Mouse (Mus musculus) common myeloid progenitor, adult 5-6 weeks (primary cell): Measurements from ENCODE around the gene Ctnna2. TPM values are rescaled to one million over a fixed set of nuclear protein-coding genes. Genes with fewer than 3 reads are reported as not detected.

ENCODE experiments used
- ATAC-seq: replicated peaks from 2 replicates; pipeline ENCODE4 v1.8.0; 2016; ENCODE audit warnings: low read depth, mild to moderate bottlenecking, moderate TSS enrichment, inconsistent platforms; ENCODE audit not compliant: poor library complexity, severe bottlenecking
- total RNA-seq: library from RNA; stranded (forward); fragments of 200-1000, 187-1606 nt; gene quantifications from 2 replicates; pipeline ENCODE4 v1.2.3, GENCODE M21; 2017

Gene Ctnna2
- total RNA-seq, 1 experiment from 2014 or later, result not detected

DNA sequence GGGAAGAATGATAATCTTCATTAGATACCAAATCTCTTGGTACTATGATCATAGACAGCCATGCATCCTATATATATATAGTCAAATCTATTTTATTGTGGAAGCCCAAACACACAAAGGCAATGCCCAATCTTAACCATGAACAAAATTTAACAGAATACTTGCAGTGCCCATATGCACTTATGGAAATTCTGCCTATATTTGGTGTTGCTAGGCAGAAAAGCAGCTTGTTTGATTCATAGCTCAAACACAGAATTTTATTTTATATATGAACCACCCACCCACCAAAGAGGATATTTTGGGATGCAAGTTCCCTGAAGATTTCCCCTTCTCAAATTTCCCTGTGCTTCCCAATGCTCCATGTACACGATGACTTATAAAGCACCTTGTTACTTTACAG, 655.2 kb downstream of the Ctnna2 start:
- ATAC-seq, result no peak

DNA sequence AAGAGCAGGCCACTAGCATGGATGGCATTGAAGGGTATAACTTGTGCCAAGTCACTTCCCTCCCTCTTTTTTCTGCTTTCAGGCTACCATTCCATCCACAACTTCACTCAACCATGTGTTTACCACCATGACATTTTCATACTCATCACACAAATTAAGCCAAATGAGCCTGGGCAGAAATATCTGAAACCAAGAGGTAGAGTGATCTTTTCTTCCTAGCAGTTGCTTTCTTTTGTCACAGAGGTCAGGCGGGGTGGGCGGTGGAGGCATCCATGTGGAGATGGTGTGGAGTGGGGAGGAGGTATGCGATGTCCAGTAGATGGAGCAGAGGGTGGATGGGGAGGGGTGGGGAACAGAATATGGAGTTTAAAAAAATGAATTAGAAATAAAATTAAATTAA, 672.7 kb downstream of the Ctnna2 start:
- ATAC-seq, result no peak

DNA sequence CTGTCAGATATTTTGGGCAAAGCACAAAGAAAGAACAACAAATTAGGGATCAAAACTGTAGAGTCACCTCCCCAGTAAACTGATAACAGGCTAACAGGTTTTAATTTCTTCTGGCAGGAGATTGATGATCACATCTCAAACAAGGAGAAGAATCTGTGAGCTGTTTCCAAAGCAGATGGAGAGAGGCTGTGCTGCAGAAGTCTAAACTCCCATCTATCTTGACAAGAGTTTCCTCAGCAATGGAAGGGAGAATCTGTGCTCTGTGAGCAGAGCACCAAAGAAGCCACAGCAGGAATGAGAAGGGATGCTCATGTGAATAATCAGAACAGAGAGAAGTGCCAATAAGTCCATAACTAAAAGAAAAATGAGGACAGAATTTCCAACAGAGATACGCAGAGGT, 678.2 kb downstream of the Ctnna2 start:
- no peak for ATAC-seq

DNA sequence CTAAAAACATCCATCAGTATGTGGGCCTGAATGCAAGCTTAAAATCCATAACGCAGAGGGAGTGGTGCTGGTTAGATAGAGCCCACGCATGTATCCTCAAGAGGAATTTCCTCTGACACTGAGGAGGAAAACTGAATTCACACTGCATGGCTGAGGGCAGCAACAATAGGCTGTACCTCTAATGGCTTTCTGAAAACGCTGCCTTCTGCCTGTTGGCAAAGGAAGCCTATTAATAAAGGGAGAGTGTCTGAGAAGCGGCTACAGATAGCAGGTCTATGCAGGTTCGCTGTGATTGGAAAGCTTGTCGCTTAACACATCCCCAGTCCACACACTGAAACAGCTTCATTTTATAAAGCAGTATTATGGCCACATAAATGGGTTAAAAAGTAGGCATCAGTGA, 688.1 kb downstream of the Ctnna2 start:
- ATAC-seq, result no peak

DNA sequence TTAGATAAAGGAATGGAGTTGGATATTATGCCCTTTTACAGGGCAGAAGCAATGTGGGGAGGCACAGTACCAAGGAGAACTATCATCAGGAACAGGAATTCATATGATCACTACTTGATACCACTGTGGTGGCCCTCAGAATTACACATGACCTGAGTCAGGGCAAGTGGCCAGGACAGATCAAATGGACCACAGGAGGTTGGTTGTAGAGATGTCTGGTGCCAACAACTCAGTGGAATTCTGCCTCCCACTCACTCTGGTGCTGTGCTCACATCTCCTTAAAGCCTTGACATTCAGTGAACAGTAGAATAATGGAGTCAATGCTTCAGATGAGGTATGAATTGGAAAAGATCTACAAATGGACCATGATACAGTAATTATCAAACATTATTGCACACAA, 691.1 kb downstream of the Ctnna2 start:
- ATAC-seq, result no peak

DNA sequence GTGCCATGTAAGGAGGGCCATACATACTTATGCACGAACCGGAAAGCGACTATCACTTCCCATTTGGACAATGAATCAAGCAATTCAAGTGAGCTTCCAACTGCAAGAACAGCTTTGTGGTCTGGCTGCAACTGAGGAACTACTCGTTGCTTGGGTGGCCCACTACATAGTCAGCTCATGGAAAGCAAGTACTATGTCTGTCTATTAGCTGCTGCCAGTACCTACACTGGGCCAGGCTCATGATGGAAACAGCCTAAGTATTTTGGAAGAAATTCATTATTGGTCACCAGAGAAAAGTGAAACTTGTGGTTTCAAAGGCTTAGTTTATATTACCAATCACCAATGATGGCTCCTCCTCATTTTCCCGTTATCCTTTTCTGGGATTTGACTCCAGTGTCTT, 693.2 kb downstream of the Ctnna2 start:
- no peak for ATAC-seq

DNA sequence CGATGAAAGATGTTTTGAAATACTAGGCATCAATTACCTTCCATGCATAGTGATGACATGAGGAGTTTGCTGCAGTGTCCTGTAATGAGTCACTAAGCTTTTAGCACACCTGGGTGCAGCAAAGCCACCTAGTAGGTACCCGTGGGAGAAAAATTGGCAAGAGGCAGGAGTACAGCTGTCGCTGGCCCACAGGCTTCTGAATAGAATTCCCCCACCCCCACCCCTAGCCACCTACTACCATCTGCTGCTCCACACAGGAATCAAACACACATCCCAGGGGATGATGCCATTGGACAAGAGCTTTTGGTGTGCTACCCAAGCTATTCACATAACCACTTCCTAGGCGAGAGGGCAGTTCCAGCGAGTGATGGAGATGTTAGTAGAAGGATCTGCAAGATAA, 700.7 kb downstream of the Ctnna2 start:
- ATAC-seq, result no peak

DNA sequence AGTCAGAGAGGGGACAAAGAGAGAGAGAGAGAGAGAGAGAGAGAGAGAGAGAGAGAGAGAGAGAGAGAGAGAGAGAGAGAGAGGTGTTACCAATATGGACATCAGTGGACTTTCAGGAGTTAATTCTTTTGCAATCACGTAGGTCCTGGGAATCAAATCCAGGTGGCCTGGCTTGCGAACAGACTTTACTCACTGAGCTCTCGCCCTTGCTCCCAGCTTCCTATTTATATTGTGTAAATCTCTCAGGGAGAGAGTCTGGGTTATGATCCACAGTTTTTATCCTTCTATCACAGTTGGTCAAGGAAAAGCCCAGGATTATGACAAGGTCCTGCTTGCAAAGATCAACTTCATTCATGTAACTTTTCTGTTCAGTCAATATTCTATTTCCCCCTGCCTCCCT, 714.3 kb downstream of the Ctnna2 start:
- ATAC-seq, result no peak

DNA sequence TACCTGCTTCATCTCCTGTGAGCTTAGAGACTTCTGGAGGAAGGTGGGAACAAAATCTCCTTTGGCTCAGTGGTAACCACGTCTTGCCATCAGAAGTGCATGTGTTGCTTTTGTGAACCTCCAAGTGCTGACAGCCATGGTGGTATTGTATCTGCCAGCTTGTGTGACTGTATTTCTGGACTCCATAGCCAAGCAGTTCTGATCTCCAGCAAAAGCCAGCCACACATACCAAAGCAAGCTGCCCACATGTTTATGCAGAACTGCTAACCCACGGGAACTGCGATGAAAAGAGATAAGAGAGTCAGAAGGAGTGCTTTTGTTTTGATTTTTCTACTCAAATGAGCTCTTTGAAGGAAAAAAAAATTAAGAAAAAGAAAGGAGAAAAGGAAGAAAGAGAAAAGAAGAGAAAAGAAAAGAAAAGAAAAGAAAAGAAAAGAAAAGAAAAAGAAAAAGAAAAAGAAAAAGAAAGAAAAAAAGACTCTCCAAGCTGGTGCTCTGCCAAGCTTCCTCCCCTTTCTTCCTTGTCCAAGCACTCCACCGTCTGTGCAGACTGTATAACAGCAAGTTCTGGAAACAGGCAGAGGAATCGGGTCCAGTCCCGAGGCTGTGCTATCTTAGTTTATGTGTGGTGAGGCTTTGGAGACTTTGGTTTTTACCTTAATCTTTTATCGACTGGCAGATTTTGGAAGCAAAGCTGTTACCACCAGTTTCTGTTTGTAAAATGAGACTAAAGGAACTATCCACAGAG, 722.0 kb downstream of the Ctnna2 start:
- no peak for ATAC-seq

DNA sequence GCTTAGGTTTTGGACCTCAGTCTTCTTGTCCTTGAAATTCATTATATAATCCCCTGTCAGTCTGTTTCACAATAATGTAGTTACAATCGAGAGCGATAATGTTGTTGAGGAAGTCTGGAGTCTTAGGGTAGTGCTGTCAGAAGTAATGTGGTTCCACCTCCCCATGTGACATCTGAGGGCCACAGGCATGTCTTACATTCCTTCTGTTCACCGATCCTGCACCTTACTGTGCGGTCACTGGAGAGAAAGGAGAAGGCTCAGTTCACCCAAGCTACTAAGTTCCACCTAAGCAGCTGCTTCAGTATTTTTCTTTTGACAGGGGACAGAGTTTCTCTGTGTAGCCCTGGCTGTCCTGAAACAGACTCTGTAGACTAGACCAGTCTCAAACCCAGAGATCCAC, 723.2 kb downstream of the Ctnna2 start:
- no peak for ATAC-seq

DNA sequence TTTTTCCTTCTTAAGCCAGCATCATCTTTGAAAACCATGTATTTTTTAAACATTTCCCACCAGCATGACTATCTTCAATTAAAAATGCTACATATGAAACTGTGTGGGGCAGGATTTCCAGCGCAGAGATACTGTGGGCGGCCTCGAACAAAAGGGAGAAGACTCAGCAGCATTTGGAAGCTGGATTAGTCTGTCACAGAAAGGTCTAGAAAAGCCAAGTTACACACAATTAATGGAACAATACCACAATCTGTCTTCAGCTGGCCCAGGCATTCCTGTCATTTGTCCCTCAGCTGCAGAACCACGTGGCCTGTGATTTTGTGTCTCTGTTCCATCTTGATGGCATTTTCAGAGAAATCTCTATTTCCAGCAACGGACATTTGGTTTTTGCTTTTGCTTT, 726.0 kb downstream of the Ctnna2 start:
- ATAC-seq, result no peak

DNA sequence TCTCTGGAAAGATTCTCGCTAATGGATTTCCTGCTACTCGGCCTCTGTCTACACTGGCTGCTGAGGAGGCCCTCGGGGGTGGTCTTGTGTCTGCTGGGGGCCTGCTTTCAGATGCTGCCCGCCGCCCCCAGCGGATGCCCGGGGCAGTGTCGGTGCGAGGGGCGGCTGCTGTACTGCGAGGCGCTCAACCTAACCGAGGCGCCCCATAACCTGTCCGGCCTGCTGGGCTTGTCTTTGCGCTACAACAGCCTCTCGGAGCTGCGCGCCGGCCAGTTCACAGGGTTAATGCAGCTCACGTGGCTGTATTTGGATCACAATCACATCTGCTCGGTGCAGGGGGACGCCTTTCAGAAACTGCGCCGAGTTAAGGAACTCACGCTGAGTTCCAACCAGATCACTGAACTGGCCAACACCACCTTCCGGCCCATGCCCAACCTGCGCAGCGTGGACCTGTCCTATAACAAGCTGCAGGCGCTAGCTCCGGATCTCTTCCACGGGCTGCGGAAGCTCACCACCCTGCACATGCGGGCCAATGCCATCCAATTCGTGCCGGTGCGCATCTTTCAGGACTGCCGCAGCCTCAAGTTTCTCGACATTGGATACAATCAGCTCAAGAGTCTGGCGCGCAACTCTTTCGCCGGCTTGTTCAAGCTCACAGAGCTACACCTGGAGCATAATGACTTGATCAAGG, 735.8 kb downstream of the Ctnna2 start:
- ATAC-seq, result peak; percentile 47; the same call in 1 of the 2 replicates

DNA sequence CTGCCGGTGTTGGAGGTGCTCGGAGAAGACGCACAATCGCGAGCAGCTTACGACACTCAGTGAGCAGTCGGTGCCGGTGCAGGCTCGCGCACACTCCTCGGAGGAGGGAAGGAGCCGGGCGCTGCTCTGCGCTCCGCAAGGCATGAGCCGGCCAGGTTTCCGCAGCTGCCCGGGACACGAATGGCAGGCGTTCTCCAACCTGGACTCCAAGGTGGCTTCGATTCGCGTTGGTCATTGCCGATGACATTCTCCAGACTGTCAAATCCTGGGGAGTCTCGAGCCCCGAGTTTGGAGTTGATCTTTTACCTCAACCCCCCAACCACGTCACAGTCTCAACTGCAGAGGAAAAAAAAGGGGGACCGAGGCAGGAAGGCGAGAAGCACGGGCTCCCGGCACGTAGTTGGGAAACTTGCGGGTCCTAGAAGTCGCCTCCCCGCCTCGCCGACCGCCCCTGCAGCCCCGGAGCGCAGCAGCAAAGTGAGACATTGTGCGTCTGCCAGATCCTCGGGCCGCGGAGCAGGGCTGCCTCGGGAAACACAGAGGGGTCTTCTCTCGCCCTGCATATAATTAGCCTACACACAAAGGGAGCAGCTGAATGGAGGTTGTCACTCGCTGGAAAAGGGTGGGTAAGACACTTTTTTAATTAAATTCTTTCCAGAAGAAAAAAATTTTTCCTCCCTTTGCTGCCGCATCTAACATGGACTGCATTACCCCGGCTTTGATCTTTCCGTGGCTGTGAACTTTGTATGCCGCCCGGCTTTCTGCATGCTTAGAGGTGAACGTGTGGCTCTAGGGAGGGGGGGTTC, 736.7 kb downstream of the Ctnna2 start, which contains the start of gene Lrrtm1:
Lrrtm1 (plus strand) TSS at position 89 of the 806 bp plus-strand sequence.
- no peak for ATAC-seq

DNA sequence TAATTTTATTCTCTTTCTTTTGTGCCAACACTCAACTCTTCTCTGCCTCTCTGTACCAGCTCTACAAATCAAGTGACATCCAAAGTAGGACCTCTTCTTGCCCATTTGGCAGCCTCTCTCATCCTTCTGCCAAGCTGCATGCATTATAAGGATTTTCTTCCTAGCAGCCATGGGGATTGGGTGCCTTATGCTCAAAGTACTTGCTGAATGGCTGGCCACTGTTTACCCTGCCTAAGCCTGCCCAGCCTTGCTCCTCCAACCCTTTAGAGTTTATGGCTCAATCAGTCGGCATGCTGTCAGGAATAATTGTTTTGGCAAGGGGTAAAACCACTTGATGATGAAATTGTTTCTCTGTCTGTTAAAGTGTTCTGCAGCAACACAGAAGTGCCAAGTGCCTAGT, 739.1 kb downstream of the Ctnna2 start:
- no peak for ATAC-seq

DNA sequence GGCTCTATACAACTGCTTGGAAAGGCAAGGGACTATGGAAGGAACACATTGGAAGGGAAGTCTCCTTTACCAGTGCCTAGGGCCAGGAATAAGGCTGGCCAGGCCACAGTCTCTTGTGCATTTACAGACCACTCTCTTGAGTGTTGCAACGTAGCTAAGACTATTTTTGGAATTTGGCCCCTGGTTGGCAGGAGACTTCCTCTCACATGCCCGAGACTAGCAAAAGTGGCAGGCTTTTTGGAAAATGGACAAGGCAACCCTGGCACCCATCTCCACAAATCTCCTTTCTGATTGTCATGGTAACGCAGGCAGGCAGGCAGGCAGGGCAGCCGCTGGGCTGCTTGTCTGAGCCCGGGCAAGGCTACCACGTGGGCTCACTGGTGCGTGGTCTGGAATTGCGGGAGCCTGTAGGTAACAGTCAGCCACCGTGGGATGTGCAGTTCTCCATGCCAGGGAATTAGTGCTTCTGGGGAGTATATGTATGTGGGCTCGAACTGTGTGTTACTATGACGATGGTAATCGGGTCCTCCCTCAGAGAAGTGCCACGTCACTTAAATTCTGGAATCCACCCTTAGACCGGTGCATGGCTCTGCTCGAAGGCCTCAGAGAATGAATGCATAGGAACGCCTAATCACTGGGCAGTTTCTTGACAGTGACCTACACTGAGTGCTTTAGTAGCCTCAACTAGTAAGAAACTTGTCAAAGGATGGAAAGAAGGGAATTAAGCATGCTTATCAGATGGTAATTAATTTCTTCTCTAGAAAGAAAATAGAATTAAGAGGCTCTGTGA, 756.5 kb downstream of the Ctnna2 start:
- ATAC-seq, result no peak

DNA sequence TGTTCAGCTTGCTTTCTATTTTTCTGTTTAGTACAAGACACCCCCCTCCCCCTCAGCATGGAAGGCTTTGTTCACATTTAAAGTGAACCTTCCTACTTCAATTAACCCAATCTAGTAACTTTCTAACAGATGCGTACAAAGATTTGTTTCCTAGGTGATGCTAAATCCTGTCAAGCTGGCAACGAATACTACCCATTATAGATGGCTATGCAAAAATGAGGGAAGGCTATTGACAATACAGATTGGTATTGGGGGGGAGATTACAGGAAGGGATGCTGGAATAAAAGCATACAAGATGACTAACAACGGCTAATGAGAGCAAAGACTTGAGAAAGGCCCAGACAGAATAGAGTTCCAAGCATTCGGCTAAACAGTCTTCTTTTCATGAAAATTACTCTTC, 758.7 kb downstream of the Ctnna2 start:
- ATAC-seq, result no peak

DNA sequence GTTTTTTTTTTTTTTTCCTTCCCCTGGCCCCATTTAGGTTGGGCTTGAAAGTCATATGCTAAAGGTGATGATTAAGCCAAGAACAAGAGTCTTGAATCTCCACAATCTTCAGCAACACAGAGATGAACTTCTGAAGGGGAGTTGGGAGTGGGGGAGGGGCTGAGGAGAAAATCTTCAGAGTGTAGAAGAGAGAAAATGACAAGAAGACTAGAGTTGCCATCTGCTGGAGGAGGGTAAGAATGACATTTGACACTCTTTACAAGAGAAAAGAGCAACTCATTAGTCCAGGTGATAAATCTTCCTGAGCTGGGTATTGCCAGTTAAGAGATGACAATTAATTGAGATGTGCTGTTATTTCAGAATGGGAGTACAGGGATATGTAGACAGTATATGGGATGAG, 760.6 kb downstream of the Ctnna2 start:
- no peak for ATAC-seq

DNA sequence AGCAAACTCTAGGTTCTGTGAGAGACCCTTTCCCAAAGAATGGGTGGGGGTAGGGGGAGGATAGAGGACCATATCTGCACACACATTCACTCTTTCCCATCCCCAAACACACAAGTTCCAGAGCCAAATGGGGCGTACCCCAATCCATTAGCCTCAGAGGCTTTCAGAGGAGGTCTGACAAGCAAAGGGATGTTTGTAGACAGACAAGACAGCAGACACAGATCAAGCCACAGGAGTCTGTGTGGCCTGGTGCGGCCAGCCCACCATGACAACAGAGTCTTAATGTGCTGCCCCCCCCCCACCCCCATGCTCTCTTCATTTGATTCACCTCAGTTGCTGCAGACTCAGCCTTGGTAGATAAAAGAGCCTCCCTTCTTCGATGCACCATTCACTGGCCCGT, 764.2 kb downstream of the Ctnna2 start:
- no peak for ATAC-seq

DNA sequence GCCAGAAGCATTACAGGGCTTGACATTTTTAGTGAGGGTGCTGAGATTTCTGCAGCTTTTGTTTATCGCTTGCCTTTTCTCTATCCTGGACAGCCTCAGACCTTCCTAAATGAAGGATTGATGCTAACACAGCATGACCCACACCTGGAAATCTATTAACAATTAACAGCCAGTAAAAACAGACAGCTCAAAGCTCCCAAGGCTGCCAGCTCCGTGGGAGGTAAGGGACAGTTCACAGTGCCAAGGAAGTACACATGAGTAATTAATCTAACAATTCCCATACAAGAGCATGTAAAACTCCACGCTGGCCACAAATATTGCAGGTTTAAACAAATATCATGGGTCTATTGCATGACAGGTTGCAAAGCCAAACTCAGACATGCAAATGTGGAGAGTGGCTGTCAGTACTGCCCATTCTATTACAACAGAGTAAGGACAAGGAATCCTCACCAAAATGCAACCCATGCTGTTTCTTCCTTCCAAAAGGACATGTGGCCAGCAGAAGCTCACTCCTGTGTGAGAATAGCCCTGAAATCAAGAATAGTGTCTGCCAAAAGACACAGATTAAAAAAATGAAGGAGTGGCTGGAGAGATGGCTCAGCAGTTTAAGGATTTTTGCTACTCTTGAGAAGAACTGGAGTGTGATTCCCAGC, 765.6 kb downstream of the Ctnna2 start:
- ATAC-seq, result no peak

DNA sequence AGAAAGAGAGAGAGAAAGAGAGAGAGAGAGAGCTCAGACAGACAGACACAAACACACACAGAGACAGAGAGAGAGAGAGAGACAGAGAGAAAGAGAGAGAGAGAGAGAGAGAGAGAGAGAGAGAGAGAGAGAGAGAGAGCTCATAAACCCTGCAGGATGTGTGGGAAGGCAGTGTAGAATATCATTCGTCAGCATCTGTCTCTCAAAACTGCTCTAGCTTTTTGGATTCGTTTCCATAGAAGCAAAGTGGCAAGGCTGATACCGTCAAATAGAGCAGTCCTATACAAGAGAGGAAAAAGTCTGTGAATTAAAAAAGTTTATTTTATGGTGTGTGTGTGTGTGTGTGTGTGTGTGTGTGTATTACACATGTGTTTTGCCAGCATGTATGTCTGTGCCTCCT, 769.6 kb downstream of the Ctnna2 start:
- ATAC-seq, result no peak
